Mouse (Mus musculus) intestine, embryonic 16.5 days (tissue): ENCODE results near the gene Ift57. TPM values are rescaled to one million over a fixed set of nuclear protein-coding genes. Genes with fewer than 3 reads are reported as not detected.
A peak's percentile ranks its signal among the peaks of the same experiment; 100 is the strongest.

ENCODE experiments used
- ATAC-seq: fragments of 200-750 bp; cut with Nextera tagmentation; 2 replicates; pipeline ENCODE4 v1.8.0; 2017; ENCODE audit warnings: moderate TSS enrichment, moderate library complexity
- H3K27ac ChIP-seq: fragments of 300-500 bp; sonication (generic); 2 replicates; pipeline ENCODE4 v1.5.1; 2014; ENCODE audit warnings: mild to moderate bottlenecking, low read length
- H3K27me3 ChIP-seq: fragments of 300-500 bp; sonication (generic); replicated peaks from 2 replicates; pipeline ENCODE4 v1.6.1; 2014; ENCODE audit warnings: low read length, control low read depth, mixed read lengths; ENCODE audit not compliant: control insufficient read depth, insufficient read depth
- H3K36me3 ChIP-seq: fragments of 300-500 bp; sonication (generic); 2 replicates; pipeline ENCODE4 v1.6.1; 2014; ENCODE audit warnings: low read length, control low read depth; ENCODE audit not compliant: control insufficient read depth, insufficient read depth
- H3K4me1 ChIP-seq: fragments of 300-500 bp; sonication (generic); 2 replicates; pipeline ENCODE4 v1.6.1; 2014; ENCODE audit warnings: low read length, control low read depth, mixed read lengths; ENCODE audit not compliant: control insufficient read depth, insufficient read depth
- H3K4me2 ChIP-seq: fragments of 300-500 bp; sonication (generic); 2 replicates; pipeline ENCODE4 v1.6.1; 2014; ENCODE audit warnings: low read depth, low read length, control low read depth
- H3K4me3 ChIP-seq: fragments of 300-500 bp; sonication (generic); 2 replicates; pipeline ENCODE4 v1.5.1; 2014; ENCODE audit warnings: mild to moderate bottlenecking, low read length
- H3K9ac ChIP-seq: fragments of 300-500 bp; sonication (generic); 2 replicates; pipeline ENCODE4 v1.6.1; 2014; ENCODE audit warnings: low read depth, low read length
- H3K9me3 ChIP-seq: fragments of 300-500 bp; sonication (generic); 2 replicates; pipeline ENCODE4 v1.6.1; 2016; ENCODE audit warnings: low read length, control low read depth; ENCODE audit not compliant: control insufficient read depth
- WGBS: fragments of 180-500 bp; shearing (Covaris S2); extraction: QIAGEN DNeasy Blood & Tissue Kit; methylation state at CpG from one replicate; pipeline ENCODE4 v1.1.7; 2014; 5-methylcytosine and 5-hydroxymethylcytosine counted together
- polyA plus RNA-seq: library from polyadenylated mRNA; unstranded; fragments of >200 nt; fragmentation: Nextera tagmentation; extraction: Ambion mirVana; gene quantifications from 2 replicates; pipeline ENCODE4 v1.2.1, GENCODE M21; 2015

Ift57 gene
- polyA plus RNA-seq, 1 experiment from 2014 or later: 11.0 TPM

GRCm38 (mm10) chr16:49776981-49777380 is 77.9 kb downstream of the Ift57 start:
- Histone ChIP-seq H3K27ac (no peak overlapping the region), H3K9ac (no peak overlapping the region), H3K9me3 (no peaks in the 10 kb centered on the region), H3K4me3 (no peak overlapping the region), H3K4me2 (no peak overlapping the region), H3K27me3 (no peaks in the 10 kb centered on the region), H3K36me3 (no peaks in the 10 kb centered on the region), H3K4me1 (no peaks in the 10 kb centered on the region)
- WGBS: 80% methylated on average over 7 of the region's 7 CpGs
- peak; percentile 75 for ATAC-seq

GRCm38 (mm10) chr16:49781556-49782156 is 82.6 kb downstream of the Ift57 start:
- ATAC-seq: no peak
- H3K4me3 ChIP-seq: no peak overlapping the region
- H3K27ac ChIP-seq: no peak overlapping the region
- no peak overlapping the region for H3K9ac ChIP-seq
- WGBS: 85% methylated on average over 5 of the region's 5 CpGs
- no peaks in the 10 kb centered on the region for H3K36me3 ChIP-seq
- no peaks in the 10 kb centered on the region for H3K27me3 ChIP-seq
- H3K9me3 ChIP-seq: no peaks in the 10 kb centered on the region
- no peak overlapping the region for H3K4me2 ChIP-seq
- H3K4me1 ChIP-seq: no peaks in the 10 kb centered on the region

- Histone ChIP-seq H3K4me3 (no peak overlapping the region), H3K27me3 (no peaks in the 10 kb centered on the region), H3K4me1 (no peaks in the 10 kb centered on the region), H3K36me3 (no peaks in the 10 kb centered on the region), H3K4me2 (no peak overlapping the region), H3K27ac (no peak overlapping the region), H3K9ac (no peak overlapping the region), H3K9me3 (no peaks in the 10 kb centered on the region)
- no peak for ATAC-seq
Observed at GRCm38 (mm10) chr16:49783369-49783768, 84.3 kb downstream of the Ift57 start.

GRCm38 (mm10) chr16:49786116-49786515 is 87.1 kb downstream of the Ift57 start:
- no peak for ATAC-seq
- Histone ChIP-seq H3K9ac (no peak overlapping the region), H3K27ac (no peak overlapping the region), H3K4me3 (no peak overlapping the region), H3K27me3 (no peaks in the 10 kb centered on the region), H3K9me3 (no peaks in the 10 kb centered on the region), H3K4me1 (no peaks in the 10 kb centered on the region), H3K36me3 (no peaks in the 10 kb centered on the region), H3K4me2 (no peak overlapping the region)
- WGBS: 89% methylated on average over 6 of the region's 6 CpGs

- no peaks in the 10 kb centered on the region for H3K9me3 ChIP-seq
- no peak overlapping the region for H3K4me3 ChIP-seq
- H3K4me2 ChIP-seq: no peak overlapping the region
- H3K9ac ChIP-seq: no peak overlapping the region
- no peaks in the 10 kb centered on the region for H3K4me1 ChIP-seq
- 88% methylated on average over 5 of the region's 5 CpGs for WGBS
- no peak for ATAC-seq
- no peaks in the 10 kb centered on the region for H3K27me3 ChIP-seq
- no peak overlapping the region for H3K27ac ChIP-seq
- H3K36me3 ChIP-seq: no peaks in the 10 kb centered on the region
Observed at GRCm38 (mm10) chr16:49787714-49788113, 88.7 kb downstream of the Ift57 start.

- Histone ChIP-seq H3K4me2 (no peak overlapping the region), H3K9me3 (no peaks in the 10 kb centered on the region), H3K4me1 (no peaks in the 10 kb centered on the region), H3K27ac (no peak overlapping the region), H3K4me3 (no peak overlapping the region), H3K27me3 (no peaks in the 10 kb centered on the region), H3K9ac (no peak overlapping the region), H3K36me3 (no peaks in the 10 kb centered on the region)
- no peak for ATAC-seq
- WGBS: 84% methylated on average over 9 of the region's 9 CpGs
Observed at GRCm38 (mm10) chr16:49790575-49791465, 91.8 kb downstream of the Ift57 start.

- no peaks in the 10 kb centered on the region for H3K27me3 ChIP-seq
- H3K4me1 ChIP-seq: no peaks in the 10 kb centered on the region
- no peak overlapping the region for H3K9ac ChIP-seq
- no peak overlapping the region for H3K4me2 ChIP-seq
- ATAC-seq: peak; percentile 46; the same call in 1 of the 2 replicates
- H3K36me3 ChIP-seq: no peaks in the 10 kb centered on the region
- H3K27ac ChIP-seq: no peak overlapping the region
- H3K4me3 ChIP-seq: no peak overlapping the region
- WGBS: 55% methylated on average over 9 of the region's 9 CpGs
- H3K9me3 ChIP-seq: no peaks in the 10 kb centered on the region
Observed at GRCm38 (mm10) chr16:49792446-49792878, 93.4 kb downstream of the Ift57 start.

- Histone ChIP-seq H3K27ac (no peak overlapping the region), H3K4me1 (no peaks in the 10 kb centered on the region), H3K4me2 (no peak overlapping the region), H3K36me3 (no peaks in the 10 kb centered on the region), H3K9me3 (no peaks in the 10 kb centered on the region), H3K27me3 (no peaks in the 10 kb centered on the region), H3K4me3 (no peak overlapping the region), H3K9ac (no peak overlapping the region)
- whole genome bisulfite sequencing: 89% methylated on average over 9 of the region's 9 CpGs
- no peak for ATAC-seq
Observed at GRCm38 (mm10) chr16:49793596-49793995, 94.6 kb downstream of the Ift57 start.

GRCm38 (mm10) chr16:49796271-49796670 is 97.2 kb downstream of the Ift57 start:
- Histone ChIP-seq H3K4me2 (no peak overlapping the region), H3K4me3 (no peak overlapping the region), H3K27me3 (no peaks in the 10 kb centered on the region), H3K36me3 (no peaks in the 10 kb centered on the region), H3K27ac (no peak overlapping the region), H3K9ac (no peak overlapping the region), H3K4me1 (no peaks in the 10 kb centered on the region), H3K9me3 (no peaks in the 10 kb centered on the region)
- 82% methylated on average over 2 of the region's 2 CpGs for WGBS
- ATAC-seq: no peak
